Mouse (Mus musculus): ENCODE data around the gene Mdc1. TPM values are rescaled to one million over a fixed set of nuclear protein-coding genes. Genes with fewer than 3 reads are reported as not detected.

Mdc1 gene
- polyA plus RNA-seq, 1 experiment: 5.7 TPM

DNA sequence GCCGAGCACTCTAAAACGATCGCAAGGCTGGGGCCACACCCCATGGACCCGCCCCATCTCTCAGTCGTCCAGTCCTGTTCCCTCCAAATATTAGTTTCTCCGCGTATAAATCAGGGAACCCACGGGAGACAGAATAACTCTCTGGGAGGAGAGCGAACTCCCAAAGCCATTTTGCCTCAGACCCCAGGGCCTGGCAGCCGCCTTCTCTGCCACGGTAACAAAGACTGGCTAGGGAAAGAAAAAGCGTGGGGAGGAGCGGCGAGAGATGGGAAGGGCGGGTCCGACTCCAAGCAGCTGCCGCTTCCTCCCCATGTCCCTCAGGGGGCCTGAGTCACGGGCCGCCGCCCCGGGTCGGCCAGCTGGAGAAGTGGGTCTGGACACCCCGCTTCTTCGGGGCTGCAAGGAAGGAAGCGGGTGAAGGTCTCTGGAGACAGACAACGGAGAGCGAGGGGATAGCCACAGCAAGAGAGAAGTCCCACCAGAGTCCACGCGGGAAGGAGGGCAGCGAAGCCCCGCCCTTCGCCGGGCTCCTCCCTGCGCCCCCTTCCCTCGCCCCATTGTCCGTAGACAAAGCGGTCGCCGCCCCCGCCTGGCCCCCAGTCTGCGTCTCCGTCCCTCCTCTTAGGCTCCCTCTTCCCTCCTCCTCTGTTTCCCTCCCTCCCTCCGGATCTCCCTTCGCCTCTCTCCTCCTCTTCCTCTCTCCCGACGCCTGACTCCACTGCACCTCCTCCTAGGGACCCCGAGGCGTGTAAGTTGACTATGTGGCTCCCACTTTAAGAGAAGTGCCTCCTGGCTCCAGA lies 24.4 kb downstream of the Mdc1 start, which contains the start of gene Ppp1r18:
Ppp1r18 (plus strand) TSS at position 113 of the 800 bp plus-strand sequence.
- no peak for TF ChIP-seq CTCF (conservative IDR thresholded peaks at IDR 0.05; ENCODE audit: insufficient read depth, insufficient read length, low read depth, low read length)
- Histone ChIP-seq H3K4me3 (ENCODE audit: insufficient read depth, low read depth, low read length) (peak within 1 kb of the TSS; percentile 58), H3K4me1 (ENCODE audit: control insufficient read depth, insufficient read depth, low read length) (no peaks in the 10 kb centered on the region; the same call in 1 of the 2 replicates), H3K27me3 (replicated peaks; ENCODE audit: control insufficient read depth, insufficient read depth, low read length) (no peaks in the 10 kb centered on the region), H3K27ac (ENCODE audit: insufficient read depth, low read depth, low read length) (peak within 1 kb of the TSS; percentile 81), H3K36me3 (ENCODE audit: control insufficient read depth, insufficient read depth, low read length) (no peaks in the 10 kb centered on the region)
- 2% methylated on average over 46 of the region's 48 CpGs for WGBS
- peak; percentile 67 for DNase-seq

DNA sequence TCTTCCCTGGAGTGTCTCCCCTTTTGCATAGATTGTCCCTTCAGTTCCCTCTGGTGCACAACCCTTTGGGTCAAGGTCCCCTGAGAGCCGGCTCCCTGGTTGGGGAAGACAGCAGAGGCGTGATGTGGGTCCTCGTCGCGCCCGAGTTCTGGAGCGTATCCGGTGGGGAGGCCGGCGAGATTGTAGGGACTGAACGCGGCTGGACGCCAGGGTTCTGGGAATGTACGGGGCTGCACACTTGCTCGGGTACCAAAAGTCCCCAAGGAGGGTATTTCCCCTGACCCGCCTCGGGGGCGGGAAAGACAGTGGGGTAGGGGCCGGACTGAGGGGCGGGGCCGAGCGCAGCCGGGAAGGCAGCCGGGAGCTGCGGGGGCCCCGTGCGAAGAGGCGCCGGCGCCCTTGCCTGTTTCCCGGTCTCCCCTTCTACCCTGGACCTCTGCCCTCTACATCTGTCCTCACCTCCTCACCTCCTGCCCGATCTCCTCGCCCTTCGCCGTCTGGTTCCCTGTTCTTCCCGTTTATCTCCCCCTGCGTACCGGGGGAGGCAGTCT lies 25.0 kb downstream of the Mdc1 start:
- Histone ChIP-seq H3K27me3 (replicated peaks; ENCODE audit: control insufficient read depth, insufficient read depth, low read length) (no peaks in the 10 kb centered on the region), H3K4me3 (ENCODE audit: insufficient read depth, low read depth, low read length) (peak overlapping the region; percentile 58), H3K36me3 (ENCODE audit: control insufficient read depth, insufficient read depth, low read length) (no peaks in the 10 kb centered on the region), H3K27ac (ENCODE audit: insufficient read depth, low read depth, low read length) (peak overlapping the region; percentile 93), H3K4me1 (ENCODE audit: control insufficient read depth, insufficient read depth, low read length) (no peaks in the 10 kb centered on the region; the same call in 1 of the 2 replicates)
- TF ChIP-seq CTCF (conservative IDR thresholded peaks at IDR 0.05; ENCODE audit: insufficient read depth, insufficient read length, low read depth, low read length) (no peak), POLR2A (IDR thresholded peaks at IDR 0.05; ENCODE audit: low read depth, low read length) (no peak)
- peak; percentile 71 for DNase-seq
- under 1% methylated on average over 38 of the region's 38 CpGs for WGBS

GRCm38 (mm10) chr17:35866911-35867890 lies 25.9 kb downstream of the Mdc1 start:
- H3K4me3 ChIP-seq (ENCODE audit: insufficient read depth, low read depth, low read length): peak overlapping the region; percentile 58
- H3K4me1 ChIP-seq (ENCODE audit: control insufficient read depth, insufficient read depth, low read length): no peaks in the 10 kb centered on the region; the same call in 1 of the 2 replicates
- no peak for TF ChIP-seq POLR2A (IDR thresholded peaks at IDR 0.05; ENCODE audit: low read depth, low read length)
- 0 out of 2 replicates have a peak, but pooled peaks have one; percentile 23 for TF ChIP-seq CTCF (conservative IDR thresholded peaks at IDR 0.05; ENCODE audit: insufficient read depth, insufficient read length, low read depth, low read length)
- no peaks in the 10 kb centered on the region for H3K36me3 ChIP-seq (ENCODE audit: control insufficient read depth, insufficient read depth, low read length)
- H3K27ac ChIP-seq (ENCODE audit: insufficient read depth, low read depth, low read length): peak overlapping the region; percentile 93
- peak; percentile 63 for DNase-seq
- WGBS: 20% methylated on average over 26 of the region's 26 CpGs
- H3K27me3 ChIP-seq (replicated peaks; ENCODE audit: control insufficient read depth, insufficient read depth, low read length): no peaks in the 10 kb centered on the region

DNA sequence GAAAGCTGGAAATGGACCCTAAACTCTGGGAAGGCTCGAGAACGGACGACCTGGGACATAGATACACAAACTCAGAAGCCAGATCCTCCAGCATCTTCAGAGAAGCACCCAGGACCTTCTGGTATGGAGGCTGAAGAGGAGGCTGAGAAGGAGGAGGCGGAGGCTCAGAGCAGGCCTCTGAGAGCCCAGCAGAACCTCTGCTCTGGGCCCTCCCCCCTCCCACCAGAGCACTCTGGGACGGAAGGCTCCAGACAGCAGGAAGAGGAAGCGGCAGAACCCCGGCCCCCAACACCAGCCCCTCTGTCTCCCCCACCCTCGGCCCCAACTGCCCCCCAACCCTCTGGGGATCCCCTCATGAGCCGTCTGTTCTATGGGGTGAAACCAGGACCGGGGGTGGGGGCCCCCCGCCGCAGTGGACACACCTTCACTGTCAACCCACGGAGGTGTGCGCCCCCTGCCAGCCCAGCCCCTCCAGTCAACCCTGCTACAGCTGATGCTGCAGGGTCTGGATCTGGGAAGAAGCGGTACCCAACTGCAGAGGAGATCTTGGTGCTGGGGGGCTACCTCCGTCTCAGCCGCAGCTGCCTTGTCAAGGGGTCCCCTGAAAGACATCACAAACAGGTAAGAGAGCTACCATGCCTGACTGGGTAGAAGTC lies 27.0 kb downstream of the Mdc1 start:
- Histone ChIP-seq H3K27ac (ENCODE audit: insufficient read depth, low read depth, low read length) (peak overlapping the region; percentile 36), H3K4me3 (ENCODE audit: insufficient read depth, low read depth, low read length) (peak overlapping the region; percentile 58), H3K27me3 (replicated peaks; ENCODE audit: control insufficient read depth, insufficient read depth, low read length) (no peaks in the 10 kb centered on the region), H3K36me3 (ENCODE audit: control insufficient read depth, insufficient read depth, low read length) (no peaks in the 10 kb centered on the region), H3K4me1 (ENCODE audit: control insufficient read depth, insufficient read depth, low read length) (no peaks in the 10 kb centered on the region; the same call in 1 of the 2 replicates)
- peak; percentile 49 for DNase-seq
- TF ChIP-seq POLR2A (IDR thresholded peaks at IDR 0.05; ENCODE audit: low read depth, low read length) (no peak), CTCF (conservative IDR thresholded peaks at IDR 0.05; ENCODE audit: insufficient read depth, insufficient read length, low read depth, low read length) (no peak)
- WGBS: 34% methylated on average over 16 of the region's 17 CpGs

- no peaks in the 10 kb centered on the region; the same call in 1 of the 2 replicates for H3K4me1 ChIP-seq (ENCODE audit: control insufficient read depth, insufficient read depth, low read length)
- WGBS: 21% methylated on average over 7 of the region's 7 CpGs
- DNase-seq: no peak
- no peaks in the 10 kb centered on the region for H3K27me3 ChIP-seq (replicated peaks; ENCODE audit: control insufficient read depth, insufficient read depth, low read length)
- H3K4me3 ChIP-seq (ENCODE audit: insufficient read depth, low read depth, low read length): peak overlapping the region; percentile 58
- no peaks in the 10 kb centered on the region for H3K36me3 ChIP-seq (ENCODE audit: control insufficient read depth, insufficient read depth, low read length)
- peak overlapping the region; percentile 36 for H3K27ac ChIP-seq (ENCODE audit: insufficient read depth, low read depth, low read length)
- TF ChIP-seq CTCF (conservative IDR thresholded peaks at IDR 0.05; ENCODE audit: insufficient read depth, insufficient read length, low read depth, low read length) (no peak), POLR2A (IDR thresholded peaks at IDR 0.05; ENCODE audit: low read depth, low read length) (no peak)
Observed at GRCm38 (mm10) chr17:35868961-35869345, 27.6 kb downstream of the Mdc1 start.

- H3K4me1 ChIP-seq (ENCODE audit: control insufficient read depth, insufficient read depth, low read length): no peaks in the 10 kb centered on the region; the same call in 1 of the 2 replicates
Observed at GRCm38 (mm10) chr17:35869346-35870067, 28.2 kb downstream of the Mdc1 start.

More at GRCm38 (mm10) chr17:35869346-35870067, 28.2 kb downstream of the Mdc1 start:
- WGBS: 17% methylated on average over 7 of the region's 7 CpGs
- peak; percentile 66 for DNase-seq
- Histone ChIP-seq H3K4me3 (ENCODE audit: insufficient read depth, low read depth, low read length) (peak overlapping the region; percentile 58), H3K27me3 (replicated peaks; ENCODE audit: control insufficient read depth, insufficient read depth, low read length) (no peaks in the 10 kb centered on the region), H3K27ac (ENCODE audit: insufficient read depth, low read depth, low read length) (peak overlapping the region; percentile 79), H3K36me3 (ENCODE audit: control insufficient read depth, insufficient read depth, low read length) (no peaks in the 10 kb centered on the region)
- TF ChIP-seq CTCF (conservative IDR thresholded peaks at IDR 0.05; ENCODE audit: insufficient read depth, insufficient read length, low read depth, low read length) (no peak), POLR2A (IDR thresholded peaks at IDR 0.05; ENCODE audit: low read depth, low read length) (no peak)
